Mouse (Mus musculus): Measurements from ENCODE around the gene Gm37240. TPM values are rescaled to one million over a fixed set of nuclear protein-coding genes. Genes with fewer than 3 reads are reported as not detected.

Gene Gm37240
- polyA plus RNA-seq, 1 experiment, result 0.26 TPM

DNA sequence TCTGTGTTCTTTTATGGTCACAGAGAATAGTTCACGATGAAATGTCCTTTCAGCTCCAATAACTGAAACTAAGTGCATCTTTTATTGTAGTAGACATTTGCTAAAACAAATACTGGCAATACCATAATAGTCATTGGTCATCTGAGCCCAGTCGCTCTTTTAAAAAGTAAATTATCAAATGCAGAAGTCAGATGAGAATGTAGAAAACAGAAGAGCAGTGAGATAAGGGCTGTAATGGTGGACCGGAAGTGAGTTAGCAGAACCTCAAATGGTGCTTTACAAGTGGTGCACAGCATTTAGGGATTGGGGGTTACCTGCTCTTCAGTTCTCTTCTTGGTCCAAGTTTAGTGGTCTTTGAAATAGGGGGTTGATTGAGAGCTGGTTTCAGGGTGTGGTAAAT, 942.4 kb downstream of the Gm37240 start:
- DNase-seq (ENCODE audit: extremely low spot score in 1 of 2, low spot score in 1 of 2), result no peak

- DNase-seq (ENCODE audit: extremely low spot score in 1 of 2, low spot score in 1 of 2), result peak in 1 of 2 experiments; percentile 59
Measured at GRCm38 (mm10) chr3:84937360-84938355, 949.7 kb downstream of the Gm37240 start.

DNA sequence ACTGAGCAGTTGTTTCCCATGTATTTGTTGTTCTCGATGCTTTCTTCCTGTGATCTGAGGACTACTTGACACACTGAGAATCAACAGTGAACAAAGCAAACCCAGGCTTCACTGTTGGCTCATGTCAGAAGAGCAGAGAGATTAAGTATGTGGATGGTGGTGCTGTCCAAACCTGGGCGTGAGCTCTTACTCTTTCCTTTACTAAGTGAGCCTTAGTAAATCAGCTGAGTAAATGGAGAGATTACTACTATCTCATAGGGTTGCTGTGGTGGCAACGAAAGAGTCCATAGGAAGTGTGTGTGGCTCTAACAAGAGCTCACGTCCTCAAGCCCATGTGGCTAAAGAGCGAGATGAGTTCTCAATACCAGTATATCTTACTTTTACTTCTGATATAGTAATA, 950.4 kb downstream of the Gm37240 start:
- no peak for DNase-seq (ENCODE audit: extremely low spot score in 1 of 2, low spot score in 1 of 2)

GRCm38 (mm10) chr3:84936252-84936651, 951.1 kb downstream of the Gm37240 start:
- peak in 1 of 2 experiments; percentile 60 for DNase-seq (ENCODE audit: extremely low spot score in 1 of 2, low spot score in 1 of 2)

DNA sequence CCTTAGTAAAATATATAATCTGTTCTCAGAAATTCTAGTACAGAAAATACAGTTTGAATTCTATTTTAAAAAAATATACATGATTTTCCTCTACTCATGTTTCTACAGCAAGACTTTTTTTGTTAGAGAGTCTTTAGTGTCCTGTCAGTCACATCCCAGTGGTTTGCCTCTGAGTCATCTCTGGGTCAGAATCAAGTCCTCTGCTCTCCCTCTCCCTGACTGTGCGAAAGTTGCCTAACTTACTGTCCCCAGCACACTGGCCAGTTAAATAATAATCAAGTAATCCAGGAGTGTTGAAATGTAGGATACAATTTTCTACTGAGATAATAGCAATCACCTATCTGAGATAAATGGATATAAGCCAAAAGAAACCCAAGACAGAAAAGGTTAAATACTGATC, 951.6 kb downstream of the Gm37240 start:
- DNase-seq (ENCODE audit: extremely low spot score in 1 of 2, low spot score in 1 of 2), result no peak

- DNase-seq (ENCODE audit: extremely low spot score in 1 of 2, low spot score in 1 of 2), result no peak
Measured at GRCm38 (mm10) chr3:84930683-84931082, 956.6 kb downstream of the Gm37240 start.

GRCm38 (mm10) chr3:84929171-84929570, 958.1 kb downstream of the Gm37240 start:
- no peak for DNase-seq (ENCODE audit: extremely low spot score in 1 of 2, low spot score in 1 of 2)

GRCm38 (mm10) chr3:84927901-84928300, 959.4 kb downstream of the Gm37240 start:
- no peak for DNase-seq (ENCODE audit: extremely low spot score in 1 of 2, low spot score in 1 of 2)

- no peak for DNase-seq (ENCODE audit: extremely low spot score in 1 of 2, low spot score in 1 of 2)
Measured at GRCm38 (mm10) chr3:84927168-84927794, 960.0 kb downstream of the Gm37240 start.

- DNase-seq (ENCODE audit: extremely low spot score in 1 of 2, low spot score in 1 of 2), result no peak
Measured at GRCm38 (mm10) chr3:84926140-84926539, 961.2 kb downstream of the Gm37240 start.

DNA sequence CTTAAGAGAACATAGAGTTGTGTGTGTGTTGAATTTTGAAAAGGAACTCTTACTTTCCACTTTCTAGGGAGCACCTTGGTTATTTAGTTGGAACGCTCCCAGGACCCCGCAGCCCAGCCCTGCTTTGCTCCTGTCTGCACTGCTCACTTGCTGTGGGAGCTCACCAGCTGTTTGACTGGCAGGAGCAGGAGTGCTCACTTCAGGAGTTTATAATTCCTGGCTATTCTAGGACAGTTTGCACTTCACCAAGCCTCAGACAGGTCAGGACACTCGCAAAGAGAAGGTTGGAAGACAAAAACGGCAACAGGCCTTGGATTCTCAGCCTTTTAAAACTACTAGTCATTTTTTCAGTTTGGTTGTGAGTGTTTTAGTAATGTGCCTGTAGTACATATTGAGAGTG, 962.1 kb downstream of the Gm37240 start:
- no peak for DNase-seq (ENCODE audit: extremely low spot score in 1 of 2, low spot score in 1 of 2)

DNA sequence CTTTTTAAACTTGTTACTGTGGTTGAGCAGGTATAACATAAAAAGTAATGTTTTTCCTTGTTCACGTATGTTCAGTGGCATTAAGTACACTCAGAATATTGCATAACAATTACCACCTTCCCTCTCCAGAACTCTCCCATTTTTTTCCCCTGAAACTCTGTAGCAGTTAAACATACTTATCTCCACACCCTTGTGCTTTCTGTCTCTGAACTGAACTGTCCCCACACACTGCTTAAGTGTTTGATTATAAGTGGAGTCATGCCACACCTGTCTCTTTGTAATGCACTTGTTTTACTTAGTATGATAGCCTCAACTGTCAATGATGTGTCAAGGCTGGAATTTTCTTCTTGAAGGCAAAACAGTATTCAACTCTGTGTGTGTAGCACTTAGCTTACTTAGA, 963.6 kb downstream of the Gm37240 start:
- no peak for DNase-seq (ENCODE audit: extremely low spot score in 1 of 2, low spot score in 1 of 2)

DNA sequence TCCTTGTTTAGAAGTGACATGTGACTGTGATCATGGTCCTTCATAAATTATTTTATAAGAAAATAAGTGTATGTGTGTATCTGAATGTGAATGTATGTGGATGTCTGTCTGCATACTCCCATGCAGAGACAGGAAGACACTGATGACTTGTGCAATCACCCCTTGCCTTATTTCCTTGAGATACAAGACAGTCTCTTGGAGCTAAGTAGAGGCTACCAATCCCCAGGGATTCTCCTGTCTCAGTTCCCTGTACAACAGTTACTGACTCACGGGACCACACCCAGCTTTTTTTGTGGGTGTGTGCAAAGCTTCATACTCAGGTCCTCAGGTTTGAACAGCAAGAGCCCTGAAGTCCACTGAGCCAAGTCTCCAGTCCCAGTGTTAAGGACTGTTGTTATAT, 964.1 kb downstream of the Gm37240 start:
- DNase-seq (ENCODE audit: extremely low spot score in 1 of 2, low spot score in 1 of 2), result no peak

GRCm38 (mm10) chr3:84921704-84922420, 965.5 kb downstream of the Gm37240 start:
- DNase-seq (ENCODE audit: extremely low spot score in 1 of 2, low spot score in 1 of 2), result peak; percentile 29 to 78

DNA sequence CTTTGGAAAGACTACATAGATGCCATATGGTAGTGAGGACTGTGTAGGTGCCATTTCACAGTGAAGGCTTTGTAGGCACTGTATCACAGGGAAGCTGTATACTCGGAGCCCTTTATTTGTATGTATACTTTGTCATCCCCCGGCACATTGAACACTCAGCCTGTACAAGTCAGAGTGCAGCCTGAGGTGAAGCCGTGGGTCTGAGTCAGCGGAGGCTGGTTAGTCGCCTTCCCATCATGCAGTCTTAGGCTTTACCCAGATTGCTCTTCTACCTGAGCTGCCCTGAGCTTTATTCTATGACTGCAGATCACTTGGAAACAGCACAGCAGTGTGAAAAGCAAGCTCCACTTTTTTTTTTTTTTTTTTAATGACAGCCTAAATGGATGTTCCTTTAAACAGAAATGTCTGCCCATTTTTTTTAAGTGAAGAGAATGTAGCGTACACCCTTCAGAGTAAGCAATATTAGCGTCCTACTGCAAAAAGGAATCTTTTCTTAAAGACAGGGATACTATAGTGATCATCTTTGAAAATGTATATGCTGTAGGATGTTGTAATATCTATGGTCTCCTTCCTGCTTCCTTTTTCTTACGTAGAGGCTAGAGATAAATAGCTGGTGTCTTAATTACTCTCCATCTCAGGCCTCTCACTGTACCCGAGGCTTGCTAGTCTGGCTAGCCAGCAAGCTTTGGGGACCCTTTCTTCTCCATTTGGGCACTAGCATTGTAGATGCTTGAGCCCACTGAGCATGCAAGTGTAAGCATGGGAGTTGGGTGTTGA, 969.2 kb downstream of the Gm37240 start:
- no peak for DNase-seq (ENCODE audit: extremely low spot score in 1 of 2, low spot score in 1 of 2)

DNA sequence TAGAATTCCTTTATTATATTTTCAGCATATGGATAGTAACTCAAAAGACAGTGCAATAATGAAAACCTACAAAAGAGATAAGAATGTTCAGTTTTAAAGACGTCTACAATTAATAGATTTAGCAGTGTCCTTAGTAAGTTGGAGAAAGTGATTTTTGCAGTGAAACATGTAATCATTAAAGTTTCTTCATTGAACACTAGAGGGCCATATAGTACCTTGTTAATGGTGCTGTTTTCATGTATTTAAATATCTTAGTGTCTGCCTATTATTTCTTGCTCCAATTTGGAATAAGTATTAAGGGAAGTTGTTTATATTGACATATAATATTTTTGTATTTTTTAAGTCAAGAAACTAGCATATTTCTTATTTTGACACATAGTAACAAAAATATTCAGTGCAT, 973.0 kb downstream of the Gm37240 start:
- DNase-seq (ENCODE audit: extremely low spot score in 1 of 2, low spot score in 1 of 2), result no peak

DNA sequence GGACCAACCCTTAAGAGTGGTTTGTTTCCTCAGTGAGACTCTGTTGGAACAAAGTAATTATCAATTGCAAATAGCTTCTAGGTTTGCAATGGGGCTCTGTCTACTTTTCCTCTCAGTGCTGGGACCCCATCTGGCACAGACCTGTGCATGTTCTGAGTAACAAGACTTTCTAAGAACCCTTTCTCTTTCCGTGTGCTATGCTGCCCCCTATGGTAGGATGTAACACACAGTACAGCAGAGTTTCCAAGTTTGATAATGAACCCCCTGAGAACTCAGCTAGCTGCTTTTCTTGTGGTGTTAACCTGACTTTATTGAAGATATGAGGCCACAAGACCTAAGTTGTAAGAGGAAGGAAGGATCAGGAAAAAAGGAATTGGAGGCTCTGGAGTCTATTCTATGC, 980.8 kb downstream of the Gm37240 start:
- peak in 1 of 2 experiments; percentile 43 for DNase-seq (ENCODE audit: extremely low spot score in 1 of 2, low spot score in 1 of 2)

DNA sequence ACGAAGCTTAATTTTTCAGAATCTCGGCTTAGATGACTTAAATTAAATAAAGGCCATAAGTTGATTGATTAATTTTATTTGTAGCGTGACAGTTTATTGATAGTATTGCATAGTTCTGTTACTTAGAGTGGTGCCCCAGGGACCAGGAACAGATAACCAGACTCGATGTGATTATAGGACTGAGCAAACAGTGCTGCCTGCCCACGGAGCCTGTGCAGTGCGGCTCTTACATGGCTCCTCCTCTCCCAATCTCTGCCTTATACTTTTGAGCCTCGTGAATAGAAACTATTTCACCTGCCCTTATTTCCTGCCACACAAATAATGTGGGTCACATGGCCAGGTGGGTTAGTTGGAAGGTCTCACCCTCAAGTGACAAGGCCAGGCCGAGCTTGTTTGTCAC, 989.4 kb downstream of the Gm37240 start:
- DNase-seq (ENCODE audit: extremely low spot score in 1 of 2, low spot score in 1 of 2), result no peak

DNA sequence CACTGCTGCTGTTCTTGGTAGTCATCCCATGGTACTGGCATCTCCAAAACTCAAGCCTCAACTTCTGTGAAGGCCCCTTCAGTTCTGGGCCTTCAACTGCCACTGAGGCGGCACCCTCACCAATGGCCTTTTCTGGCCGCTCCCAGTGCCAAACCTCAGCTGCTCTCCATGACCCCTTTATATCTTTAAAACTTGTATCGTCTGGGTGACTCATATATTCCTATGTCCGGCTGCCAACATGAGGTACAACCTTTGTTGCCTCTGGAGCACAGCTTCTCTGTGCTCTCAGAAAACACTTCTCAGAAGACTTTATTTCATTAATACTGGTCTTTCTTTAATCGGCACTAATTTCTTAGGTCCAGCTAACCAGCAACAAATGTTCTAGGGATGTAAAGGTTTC, 996.3 kb downstream of the Gm37240 start:
- no peak for DNase-seq (ENCODE audit: extremely low spot score in 1 of 2, low spot score in 1 of 2)

GRCm38 (mm10) chr3:84889648-84890047, 997.7 kb downstream of the Gm37240 start:
- DNase-seq (ENCODE audit: extremely low spot score in 1 of 2, low spot score in 1 of 2), result peak in 1 of 2 experiments; percentile 62

Measured in frontal cortex, adult 2 months (tissue).